Mouse (Mus musculus): ENCODE data around the gene Grid2. TPM values are rescaled to one million over a fixed set of nuclear protein-coding genes. Genes with fewer than 3 reads are reported as not detected.

Gene Grid2
- polyA plus RNA-seq, 1 experiment from 2014 or later: not detected

DNA sequence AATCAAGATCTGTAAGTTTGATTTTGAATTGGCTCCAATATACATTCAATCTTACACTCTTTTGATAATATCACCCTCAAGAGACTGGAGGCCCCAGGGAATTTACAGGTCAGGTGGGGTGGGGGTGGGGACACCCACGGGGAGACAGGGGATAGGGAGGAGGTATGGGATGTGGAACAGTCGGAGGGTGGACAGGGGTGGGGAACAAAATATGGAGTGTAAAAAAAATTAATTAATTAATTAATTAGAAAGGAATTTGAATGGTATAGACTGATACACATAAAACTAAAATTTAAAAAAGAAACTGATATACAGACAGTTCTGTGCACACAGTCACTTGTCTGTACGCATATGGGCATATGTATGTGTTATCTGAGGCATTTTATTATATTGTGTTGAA, 380.3 kb downstream of the Grid2 start:
- no peaks in the 10 kb centered on the region for H3K27me3 ChIP-seq
- ChIA-PET CTCF (no interaction called here), POLR2A (no interaction called here)
- DNase-seq (ENCODE audit: low read depth, low spot score): no peak
- ATAC-seq: no peak
- in situ Hi-C loops (cut with MboI; ENCODE audit: low pct_unique_long_range_greater_than_20kb): no loop called here
- TF ChIP-seq CTCF (IDR thresholded peaks at IDR 0.05): no peak

DNA sequence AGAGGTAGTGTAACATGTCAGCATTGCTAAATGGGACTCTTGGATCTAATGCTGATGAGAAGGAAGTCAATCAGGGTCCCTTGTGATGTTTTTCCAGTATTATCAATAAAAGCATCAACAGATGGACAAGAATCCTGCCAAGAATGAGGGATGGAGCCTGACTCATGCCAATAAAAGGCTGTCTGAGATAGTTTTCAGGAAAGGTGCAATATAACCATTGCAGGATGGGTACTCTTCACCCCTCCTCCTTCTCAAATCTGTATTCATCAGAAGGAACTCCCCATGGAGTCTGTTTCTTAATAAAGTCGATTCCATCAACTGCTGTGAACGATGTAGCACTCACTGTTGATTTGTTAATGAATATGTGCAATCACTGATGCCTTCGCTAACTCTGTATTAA, 403.7 kb downstream of the Grid2 start:
- DNase-seq (ENCODE audit: low read depth, low spot score) (no peak), ATAC-seq (no peak)
- POLR2A ChIA-PET: no interaction called here
- in situ Hi-C loops (cut with MboI; ENCODE audit: low pct_unique_long_range_greater_than_20kb): no loop called here
- no peak for TF ChIP-seq CTCF (IDR thresholded peaks at IDR 0.05)
- CTCF ChIA-PET: no interaction called here
- H3K27me3 ChIP-seq: no peaks in the 10 kb centered on the region

DNA sequence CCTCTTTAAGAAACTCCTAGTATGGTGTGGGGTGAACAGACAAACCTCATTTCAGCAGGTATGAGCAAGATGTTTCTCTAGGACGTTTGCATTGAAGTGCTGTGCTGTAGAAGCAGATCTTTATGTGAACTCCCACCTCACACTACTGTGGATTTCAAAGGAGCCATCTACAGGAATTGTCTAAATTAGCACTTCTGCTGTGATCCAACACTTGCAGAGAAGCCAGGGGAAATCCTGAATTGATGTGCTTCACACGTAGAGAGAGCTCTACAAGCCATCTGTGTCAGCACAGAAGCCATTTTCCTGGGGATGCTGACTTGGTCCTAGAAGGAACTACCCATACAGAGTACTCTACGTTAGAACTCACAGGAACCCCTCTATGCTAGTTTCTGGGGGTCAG, 430.0 kb downstream of the Grid2 start:
- no peak for DNase-seq (ENCODE audit: low read depth, low spot score)
- ChIA-PET POLR2A (no interaction called here), CTCF (interaction anchor here (0.6 kb wide), 1 partner anchor 31 kb away, joined by 3 read pairs; no protein-coding TSS in a partner anchor)
- in situ Hi-C loops (cut with MboI; ENCODE audit: low pct_unique_long_range_greater_than_20kb): no loop called here
- H3K27me3 ChIP-seq: no peaks in the 10 kb centered on the region
- no peak for TF ChIP-seq CTCF (IDR thresholded peaks at IDR 0.05)
- no peak for ATAC-seq

DNA sequence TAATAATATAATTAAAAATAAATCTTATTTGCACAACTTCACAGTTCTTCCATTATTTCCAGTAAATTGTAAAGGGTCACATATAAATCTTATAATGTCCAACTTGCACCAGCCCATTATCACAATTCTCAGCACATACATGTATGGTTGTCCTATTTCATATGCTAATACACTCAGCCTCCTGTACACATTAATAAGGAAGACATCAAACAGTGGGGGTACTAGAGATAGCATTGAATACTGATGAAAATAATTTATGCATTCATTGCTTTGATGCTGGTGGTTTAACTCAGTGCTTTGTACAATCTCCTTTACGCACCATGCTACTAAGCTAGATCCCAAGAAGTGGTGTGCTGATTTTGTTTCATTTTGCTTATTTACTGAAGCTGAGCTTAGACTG, 446.0 kb downstream of the Grid2 start:
- ChIA-PET CTCF (no interaction called here), POLR2A (no interaction called here)
- TF ChIP-seq CTCF (IDR thresholded peaks at IDR 0.05): no peak
- DNase-seq (ENCODE audit: low read depth, low spot score) (no peak), ATAC-seq (no peak)
- no peaks in the 10 kb centered on the region for H3K27me3 ChIP-seq
- in situ Hi-C loops (cut with MboI; ENCODE audit: low pct_unique_long_range_greater_than_20kb): no loop called here

DNA sequence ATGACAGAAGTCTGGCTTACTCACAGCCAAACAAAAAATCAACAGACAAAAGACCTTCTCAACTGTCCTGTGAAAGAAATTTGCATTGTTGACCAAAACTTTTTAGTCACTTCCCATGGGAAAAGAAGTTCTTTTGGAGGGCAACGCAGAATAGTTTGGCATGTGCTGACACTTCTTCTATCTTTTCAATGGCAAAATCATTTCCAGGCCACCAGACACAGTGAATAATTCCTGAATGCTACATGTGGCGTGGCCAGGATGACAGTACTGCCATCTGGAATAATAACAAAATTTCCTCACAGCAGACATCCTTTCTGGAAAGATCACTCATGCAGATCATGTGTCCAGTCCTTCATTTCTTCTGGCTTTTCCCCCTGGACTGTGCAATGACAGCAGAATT, 478.1 kb downstream of the Grid2 start:
- CTCF ChIA-PET: no interaction called here
- no peaks in the 10 kb centered on the region for H3K27me3 ChIP-seq
- DNase-seq (ENCODE audit: low read depth, low spot score): no peak
- no peak for ATAC-seq
- POLR2A ChIA-PET: no interaction called here
- TF ChIP-seq CTCF (IDR thresholded peaks at IDR 0.05): no peak
- in situ Hi-C loops (cut with MboI; ENCODE audit: low pct_unique_long_range_greater_than_20kb): no loop called here

DNA sequence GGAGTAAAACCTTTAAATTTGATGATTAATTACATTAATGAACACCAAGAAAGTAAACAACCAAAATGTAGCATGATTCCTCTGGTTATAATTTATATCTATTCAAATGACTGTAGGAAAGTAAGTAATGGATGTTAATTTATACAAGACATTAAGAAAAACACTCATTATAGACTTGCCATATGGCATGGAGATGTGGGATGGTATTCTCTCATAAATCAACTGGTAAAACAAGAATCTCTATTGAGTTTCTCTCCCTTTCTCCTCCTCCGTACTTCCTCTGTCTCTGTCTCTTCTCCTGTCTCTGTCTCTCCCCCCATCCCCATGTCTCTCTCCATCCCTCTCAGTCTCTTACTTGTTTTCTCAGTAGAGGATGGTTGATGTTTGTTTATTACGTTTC, 506.9 kb downstream of the Grid2 start:
- no peaks in the 10 kb centered on the region for H3K27me3 ChIP-seq
- DNase-seq (ENCODE audit: low read depth, low spot score): no peak
- no peak for ATAC-seq
- no peak for TF ChIP-seq CTCF (IDR thresholded peaks at IDR 0.05)
- CTCF ChIA-PET: no interaction called here
- POLR2A ChIA-PET: no interaction called here
- in situ Hi-C loops (cut with MboI; ENCODE audit: low pct_unique_long_range_greater_than_20kb): no loop called here

DNA sequence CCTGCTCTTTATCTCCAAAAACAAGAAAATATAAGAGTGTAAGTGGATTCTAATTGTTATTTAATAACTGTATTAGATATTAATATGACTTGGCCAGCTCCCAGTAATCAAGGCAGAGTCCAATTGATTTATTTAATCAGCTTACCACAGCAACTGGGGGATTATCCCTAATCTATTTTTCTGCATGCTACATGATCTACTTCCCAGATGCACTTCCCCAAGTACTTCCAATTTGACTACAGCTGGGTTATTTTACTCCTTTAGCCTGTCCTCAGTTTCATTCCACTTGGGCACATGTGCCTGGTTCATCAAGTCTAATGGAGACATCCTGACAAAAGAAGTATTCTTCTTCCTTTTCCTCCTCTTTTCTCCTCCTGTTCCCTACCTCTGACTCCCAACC, 539.0 kb downstream of the Grid2 start:
- DNase-seq (ENCODE audit: low read depth, low spot score) (no peak), ATAC-seq (no peak)
- TF ChIP-seq CTCF (IDR thresholded peaks at IDR 0.05): no peak
- in situ Hi-C loops (cut with MboI; ENCODE audit: low pct_unique_long_range_greater_than_20kb): no loop called here
- POLR2A ChIA-PET: no interaction called here
- no peaks in the 10 kb centered on the region for H3K27me3 ChIP-seq
- CTCF ChIA-PET: no interaction called here

DNA sequence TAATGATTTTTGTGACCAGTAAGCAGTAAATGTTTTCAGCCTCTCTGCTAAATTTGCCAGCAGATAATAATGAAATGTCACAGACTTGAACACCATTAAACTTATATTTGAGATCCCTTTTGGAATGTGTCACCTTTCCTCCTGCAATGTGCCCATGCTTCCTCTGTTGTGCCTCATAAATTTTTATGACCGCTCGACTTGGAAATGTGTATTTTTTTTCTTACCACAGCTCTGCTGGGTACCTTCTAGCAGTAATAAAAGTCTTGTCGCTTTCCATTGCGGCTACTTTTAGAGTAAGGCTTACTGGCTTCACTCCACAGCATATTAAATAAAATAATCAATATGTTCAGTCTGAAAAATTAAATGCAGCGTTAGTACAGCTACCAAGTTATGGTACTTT, 564.6 kb downstream of the Grid2 start:
- no peak for TF ChIP-seq CTCF (IDR thresholded peaks at IDR 0.05)
- no peak for ATAC-seq

DNA sequence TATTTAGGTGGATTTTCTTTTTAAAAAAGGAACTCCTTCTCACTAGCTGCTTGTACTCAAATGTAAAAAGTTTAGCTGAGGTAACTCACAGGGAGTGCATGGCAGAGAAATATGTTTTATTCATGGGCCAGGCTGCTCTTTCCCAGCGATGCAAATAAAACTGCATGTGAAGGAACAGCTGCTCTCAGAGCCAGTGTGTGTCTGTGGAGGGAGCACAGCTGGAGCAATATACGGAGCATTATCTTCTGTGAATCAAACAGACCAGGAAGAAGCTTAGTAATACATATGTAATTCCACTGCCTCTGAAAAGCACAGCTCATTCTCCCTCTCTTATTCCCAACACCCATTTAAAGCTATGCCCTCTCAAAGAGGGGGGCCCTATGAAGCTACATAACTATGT, 607.0 kb downstream of the Grid2 start:
- in situ Hi-C loops (cut with MboI; ENCODE audit: low pct_unique_long_range_greater_than_20kb): no loop called here
- no peak for DNase-seq (ENCODE audit: low read depth, low spot score)
- TF ChIP-seq CTCF (IDR thresholded peaks at IDR 0.05): no peak
- H3K27me3 ChIP-seq: no peaks in the 10 kb centered on the region
- ChIA-PET POLR2A (no interaction called here), CTCF (no interaction called here)
- ATAC-seq: no peak

More for the DNA sequence above, 564.6 kb downstream of the Grid2 start:
- no peak for DNase-seq (ENCODE audit: low read depth, low spot score)
- H3K27me3 ChIP-seq: no peaks in the 10 kb centered on the region
- CTCF ChIA-PET: no interaction called here
- in situ Hi-C loops (cut with MboI; ENCODE audit: low pct_unique_long_range_greater_than_20kb): no loop called here
- POLR2A ChIA-PET: no interaction called here

DNA sequence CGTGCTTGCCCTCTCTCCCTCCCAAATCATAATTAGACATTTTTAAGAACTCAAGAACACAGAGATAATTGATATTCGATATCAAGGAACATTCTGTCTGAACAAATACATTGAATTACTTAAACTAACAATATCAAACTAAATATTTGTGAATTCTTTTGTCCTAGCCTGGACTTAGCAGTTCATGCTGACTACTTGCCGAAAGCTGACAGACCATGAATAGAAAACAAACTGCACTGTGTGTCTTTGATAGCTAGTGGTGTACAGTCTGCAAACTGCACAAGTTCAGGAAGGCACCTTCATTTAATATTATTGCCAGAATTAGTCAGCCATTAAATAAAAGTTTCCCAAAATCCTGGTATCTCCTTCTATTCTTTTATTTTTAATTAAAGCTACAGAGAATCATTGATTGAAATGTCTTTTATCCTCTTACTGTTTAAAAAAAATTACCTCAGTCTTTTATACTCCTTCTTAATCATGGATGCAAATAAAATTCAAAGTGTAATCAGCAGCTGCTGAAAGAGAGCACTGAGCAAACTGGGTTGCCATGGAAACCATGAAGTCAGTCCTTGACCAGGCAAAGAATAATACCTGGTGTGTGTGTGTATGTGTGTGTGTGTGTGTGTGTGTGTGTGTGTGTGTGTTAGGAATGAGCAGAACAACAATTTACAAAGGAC, 621.5 kb downstream of the Grid2 start:
- ChIA-PET CTCF (no interaction called here), POLR2A (no interaction called here)
- TF ChIP-seq CTCF (IDR thresholded peaks at IDR 0.05): no peak
- in situ Hi-C loops (cut with MboI; ENCODE audit: low pct_unique_long_range_greater_than_20kb): no loop called here
- no peak for DNase-seq (ENCODE audit: low read depth, low spot score)
- ATAC-seq: no peak
- no peaks in the 10 kb centered on the region for H3K27me3 ChIP-seq

DNA sequence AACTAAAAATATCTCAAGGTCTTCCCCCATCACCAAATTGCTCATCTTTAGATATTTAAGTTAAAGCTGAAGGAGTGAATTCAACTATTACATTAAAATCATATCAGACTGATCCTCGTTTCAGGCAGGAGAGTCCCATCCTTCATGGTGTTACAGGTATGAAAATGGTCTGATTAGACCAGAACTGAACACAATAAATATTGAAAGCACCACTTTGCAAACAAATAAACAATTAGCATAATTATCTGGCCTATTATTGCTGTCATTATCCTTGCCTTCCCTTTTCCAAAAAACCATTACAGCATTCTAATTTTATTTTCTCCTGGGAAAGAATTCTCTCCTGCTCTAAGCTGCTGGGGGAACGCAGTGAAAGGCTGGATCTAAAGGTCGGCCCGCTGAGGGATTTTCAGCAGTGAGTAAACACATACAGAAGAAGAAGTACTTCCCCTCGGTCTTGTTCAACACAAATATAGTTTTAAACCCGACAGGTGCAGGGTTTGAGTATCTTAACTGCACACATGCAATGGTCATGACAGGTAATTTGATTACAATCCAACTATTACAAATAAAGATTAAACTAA, 622.2 kb downstream of the Grid2 start:
- in situ Hi-C loops (cut with MboI; ENCODE audit: low pct_unique_long_range_greater_than_20kb): no loop called here
- no peak for DNase-seq (ENCODE audit: low read depth, low spot score)
- H3K27me3 ChIP-seq: no peaks in the 10 kb centered on the region
- no peak for TF ChIP-seq CTCF (IDR thresholded peaks at IDR 0.05)
- ChIA-PET CTCF (no interaction called here), POLR2A (no interaction called here)
- no peak for ATAC-seq

DNA sequence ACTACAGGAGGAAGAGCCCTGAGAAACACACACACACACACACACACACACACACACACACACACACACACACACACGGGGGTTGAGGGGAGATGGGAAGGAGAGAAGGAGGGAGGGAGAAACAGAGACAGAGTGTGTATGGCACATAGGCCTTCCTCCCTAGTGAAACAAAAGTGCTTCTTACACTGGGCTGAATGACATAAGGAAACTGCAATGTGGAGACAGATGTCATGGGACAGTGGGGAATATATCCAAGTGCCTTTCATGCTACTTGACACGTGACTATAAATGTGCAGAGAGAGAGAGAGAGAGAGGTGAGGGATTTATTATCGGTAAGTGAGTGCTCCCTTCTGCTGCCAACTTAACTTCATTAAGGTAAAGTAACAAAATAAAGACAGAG, 639.0 kb downstream of the Grid2 start:
- in situ Hi-C loops (cut with MboI; ENCODE audit: low pct_unique_long_range_greater_than_20kb): no loop called here
- no peak for TF ChIP-seq CTCF (IDR thresholded peaks at IDR 0.05)
- DNase-seq (ENCODE audit: low read depth, low spot score) (no peak), ATAC-seq (no peak)
- ChIA-PET CTCF (no interaction called here), POLR2A (no interaction called here)
- peaks cover 5% of the 10 kb centered on the region for H3K27me3 ChIP-seq
